Mouse (Mus musculus) hindbrain, embryonic 13.5 days (tissue): ENCODE measurements around the gene Frmd4b. TPM values are rescaled to one million over a fixed set of nuclear protein-coding genes. Genes with fewer than 3 reads are reported as not detected.

Source experiments
- ATAC-seq: fragments of 200-750 bp; cut with Nextera tagmentation; 2 replicates; pipeline ENCODE4 v1.8.0; 2017; ENCODE audit warnings: moderate TSS enrichment; ENCODE audit not compliant: low FRiP score
- H3K27ac ChIP-seq: fragments of 300-500 bp; sonication (generic); 2 replicates; pipeline ENCODE4 v1.5.1; 2015; ENCODE audit warnings: inconsistent platforms, mild to moderate bottlenecking, moderate library complexity
- H3K27me3 ChIP-seq: fragments of 300-500 bp; sonication (generic); 2 replicates; pipeline ENCODE4 v1.6.1; 2015; ENCODE audit warnings: mild to moderate bottlenecking, inconsistent platforms
- H3K36me3 ChIP-seq: fragments of 300-500 bp; sonication (generic); 2 replicates; pipeline ENCODE4 v1.6.1; 2015; ENCODE audit warnings: mild to moderate bottlenecking, inconsistent platforms
- H3K4me1 ChIP-seq: fragments of 300-500 bp; sonication (generic); replicated peaks from 2 replicates; pipeline ENCODE4 v1.6.1; 2015; ENCODE audit warnings: inconsistent platforms
- H3K4me2 ChIP-seq: fragments of 300-500 bp; sonication (generic); 2 replicates; pipeline ENCODE4 v1.6.1; 2015; ENCODE audit warnings: inconsistent platforms, mild to moderate bottlenecking, moderate library complexity
- H3K4me3 ChIP-seq: fragments of 300-500 bp; sonication (generic); 2 replicates; pipeline ENCODE4 v1.5.1; 2015; ENCODE audit warnings: mild to moderate bottlenecking, inconsistent platforms
- H3K9ac ChIP-seq: fragments of 300-500 bp; sonication (generic); 2 replicates; pipeline ENCODE4 v1.6.1; 2015; ENCODE audit warnings: mild to moderate bottlenecking, inconsistent platforms
- H3K9me3 ChIP-seq: fragments of 300-500 bp; sonication (generic); 2 replicates; pipeline ENCODE4 v1.6.1; 2016; ENCODE audit warnings: inconsistent platforms
- WGBS: fragments of 180-500 bp; shearing (Covaris S2); methylation state at CpG from one replicate; pipeline ENCODE4 v1.1.7; 2015; 5-methylcytosine and 5-hydroxymethylcytosine counted together
- polyA plus RNA-seq: library from polyadenylated mRNA; unstranded; fragments of >200 nt; fragmentation: Nextera tagmentation; extraction: Ambion mirVana; gene quantifications from 2 replicates; pipeline ENCODE4 v1.2.1, GENCODE M21; 2015

Frmd4b gene
- polyA plus RNA-seq, 1 experiment from 2014 or later, result 31.4 TPM

DNA sequence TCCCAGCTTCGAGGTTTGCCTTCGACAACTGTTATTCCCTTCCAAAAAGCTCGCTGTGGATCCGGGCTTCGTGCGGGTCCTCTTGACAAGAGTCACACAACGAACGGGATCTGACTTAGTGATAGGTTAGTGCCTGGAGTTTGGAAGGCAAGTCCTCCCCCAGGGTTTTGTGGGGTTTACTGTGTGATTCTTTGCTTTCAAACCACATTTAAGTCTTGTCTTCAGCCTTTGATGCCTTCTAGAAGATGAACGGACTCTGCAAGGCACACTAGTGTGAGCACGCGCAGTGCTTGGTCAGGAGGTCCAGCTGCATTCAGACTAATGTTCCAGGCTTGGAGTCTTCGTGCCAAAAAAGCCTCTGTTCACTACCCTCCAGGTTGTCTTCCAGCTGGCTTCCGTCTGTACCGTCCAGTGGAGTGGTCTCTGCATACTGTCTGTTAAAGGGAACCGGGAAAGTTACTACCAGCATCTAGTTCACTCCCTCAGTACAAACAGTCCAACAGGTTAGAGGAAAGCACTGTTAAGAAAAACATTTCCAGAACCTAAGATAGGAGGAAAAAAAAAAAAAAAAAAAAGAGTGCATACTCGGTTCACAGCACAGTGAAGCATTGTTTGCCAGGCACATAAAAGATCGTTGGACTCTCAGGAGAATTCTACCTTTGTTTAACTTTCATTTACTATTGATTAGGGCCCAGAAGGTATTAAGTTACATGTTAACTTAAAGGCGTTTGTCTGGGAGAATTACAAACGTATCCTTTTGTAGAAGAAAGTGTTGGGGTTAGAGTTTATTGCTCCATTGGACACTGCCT is 329.1 kb downstream of the Frmd4b start:
- Histone ChIP-seq H3K27ac (no peak overlapping the region), H3K27me3 (no peaks in the 10 kb centered on the region), H3K9me3 (no peaks in the 10 kb centered on the region), H3K4me2 (no peak overlapping the region), H3K4me1 (no peaks in the 10 kb centered on the region), H3K36me3 (peaks cover 35% of the 10 kb centered on the region), H3K9ac (no peak overlapping the region), H3K4me3 (no peak overlapping the region)
- no peak for ATAC-seq
- WGBS, result 76% methylated on average over 19 of the region's 19 CpGs

DNA sequence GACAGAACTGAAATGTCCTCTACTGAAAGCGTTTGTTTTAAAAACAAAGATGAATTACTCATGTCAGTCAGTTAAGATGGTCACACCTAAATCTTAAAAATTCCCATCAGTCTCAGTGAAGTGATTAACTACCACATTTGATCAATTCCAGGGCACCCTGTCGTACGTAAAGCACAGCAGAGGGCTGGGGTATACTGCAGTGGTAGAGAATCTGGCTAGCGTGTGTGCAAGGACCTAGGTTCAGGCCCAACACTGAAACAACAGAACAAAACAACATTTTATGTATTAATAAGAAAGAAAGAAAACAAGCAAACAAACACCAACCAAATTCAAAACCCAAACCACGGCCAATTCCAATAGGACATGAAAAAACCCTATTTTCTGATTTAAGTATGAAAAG is 331.0 kb downstream of the Frmd4b start:
- Histone ChIP-seq H3K27me3 (no peaks in the 10 kb centered on the region), H3K9ac (no peak overlapping the region), H3K27ac (no peak overlapping the region), H3K9me3 (no peaks in the 10 kb centered on the region), H3K36me3 (peaks cover 16% of the 10 kb centered on the region), H3K4me2 (no peak overlapping the region), H3K4me1 (no peaks in the 10 kb centered on the region), H3K4me3 (no peak overlapping the region)
- no peak for ATAC-seq
- 91% methylated on average over 5 of the region's 5 CpGs for WGBS

DNA sequence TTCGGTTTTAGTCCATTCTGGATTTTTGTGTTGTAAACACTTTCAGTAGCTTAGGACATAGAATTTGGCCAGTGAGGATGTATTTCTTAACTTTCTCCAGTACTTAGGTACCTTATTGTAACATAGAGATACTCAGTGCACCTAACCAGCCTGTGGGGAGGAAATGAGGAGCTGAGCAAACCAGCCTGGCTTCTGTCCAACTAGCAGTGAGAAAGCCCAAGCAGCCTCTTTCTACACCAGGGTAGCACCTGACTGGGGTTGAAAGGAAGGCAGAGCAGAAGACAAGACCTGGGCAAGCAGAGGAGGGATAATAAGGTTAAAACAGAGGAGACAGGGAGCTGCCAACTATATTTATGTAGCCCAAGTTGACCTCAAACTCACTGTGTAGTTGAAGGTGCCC is 333.7 kb downstream of the Frmd4b start:
- Histone ChIP-seq H3K9ac (no peak overlapping the region), H3K9me3 (no peaks in the 10 kb centered on the region), H3K27ac (no peak overlapping the region), H3K4me3 (no peak overlapping the region), H3K27me3 (no peaks in the 10 kb centered on the region), H3K36me3 (peaks cover 14% of the 10 kb centered on the region), H3K4me1 (no peaks in the 10 kb centered on the region), H3K4me2 (no peak overlapping the region)
- ATAC-seq, result no peak
- 98% methylated on average over 1 of the region's 1 CpGs for WGBS

DNA sequence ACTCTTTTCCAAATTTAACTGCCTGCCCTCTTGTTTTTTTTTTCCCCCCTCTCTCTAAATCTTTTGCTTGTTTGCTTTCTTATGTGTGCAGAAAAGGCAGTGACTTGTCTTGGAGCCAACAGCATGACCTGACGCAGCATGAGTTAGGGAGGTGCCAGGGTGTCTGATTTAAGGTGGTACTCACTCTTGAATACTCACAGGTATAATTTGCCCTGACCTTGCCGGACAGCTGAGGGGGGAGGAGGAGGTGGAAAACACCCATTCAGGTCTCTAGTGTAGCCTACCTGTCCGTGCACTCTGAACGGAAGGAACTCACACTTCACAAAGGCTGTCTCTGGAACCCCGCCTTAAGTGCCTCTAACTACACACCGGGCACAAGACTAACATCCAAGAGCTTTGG is 338.5 kb downstream of the Frmd4b start:
- WGBS, result 49% methylated on average over 6 of the region's 6 CpGs
- H3K4me3 ChIP-seq, result no peak overlapping the region

DNA sequence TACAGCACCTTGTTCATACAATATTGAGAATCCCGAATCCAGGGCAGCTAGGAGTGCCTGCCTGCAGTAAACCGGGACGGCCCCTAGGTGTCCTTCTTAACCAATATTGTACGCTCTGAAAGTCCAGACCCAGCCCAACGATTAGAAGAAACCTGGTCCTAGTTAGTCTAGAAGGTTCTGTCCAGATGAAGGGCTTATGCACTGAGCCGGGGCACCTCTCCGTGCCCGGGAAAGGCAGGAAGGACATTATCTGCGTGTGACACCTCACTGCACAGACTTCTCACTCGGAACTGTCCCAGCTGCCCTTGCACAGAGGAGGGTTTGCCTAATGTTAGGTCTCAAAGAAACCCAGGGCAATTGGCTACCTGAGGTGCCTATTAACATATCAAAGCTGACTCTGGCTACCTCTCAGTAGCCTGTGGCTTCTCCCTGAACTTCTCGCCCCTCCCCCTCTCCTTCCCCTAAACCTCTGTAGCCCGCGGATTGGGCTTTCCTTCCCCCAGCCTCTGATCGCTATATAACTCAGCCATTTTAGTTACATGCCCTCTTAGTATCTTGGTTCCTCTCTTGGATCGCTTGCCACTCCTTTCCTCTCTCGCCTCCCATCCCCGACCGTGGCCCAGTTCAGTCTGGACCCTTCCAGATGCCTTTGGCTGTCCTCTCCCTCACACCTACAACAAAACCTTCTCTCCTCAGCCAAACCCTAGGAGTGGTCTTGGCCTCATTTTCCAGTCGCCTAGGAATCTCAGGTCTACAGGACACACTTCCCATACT is 339.1 kb downstream of the Frmd4b start:
- H3K4me2 ChIP-seq, result peak overlapping the region; percentile 43
- peaks cover 26% of the 10 kb centered on the region for H3K4me1 ChIP-seq
- H3K9ac ChIP-seq, result 0 out of 2 replicates have a peak overlapping the region, but pooled peaks have one; percentile 16
- no peaks in the 10 kb centered on the region for H3K9me3 ChIP-seq
- no peaks in the 10 kb centered on the region for H3K36me3 ChIP-seq
- WGBS, result 3% methylated on average over 19 of the region's 19 CpGs
- no peak overlapping the region for H3K27ac ChIP-seq
- H3K4me3 ChIP-seq, result peak overlapping the region; percentile 12
- no peaks in the 10 kb centered on the region for H3K27me3 ChIP-seq
- ATAC-seq, result peak; percentile 71

More for the DNA sequence above, 338.5 kb downstream of the Frmd4b start:
- Histone ChIP-seq H3K36me3 (no peaks in the 10 kb centered on the region), H3K4me2 (no peak overlapping the region), H3K27me3 (no peaks in the 10 kb centered on the region), H3K9me3 (no peaks in the 10 kb centered on the region), H3K9ac (no peak overlapping the region), H3K4me1 (peaks cover 26% of the 10 kb centered on the region), H3K27ac (no peak overlapping the region)
- ATAC-seq, result no peak

GRCm38 (mm10) chr6:97276890-97277497 is 340.3 kb downstream of the Frmd4b start:
- peaks cover 26% of the 10 kb centered on the region for H3K4me1 ChIP-seq
- ATAC-seq, result no peak
- no peak overlapping the region for H3K27ac ChIP-seq
- no peaks in the 10 kb centered on the region for H3K36me3 ChIP-seq
- H3K4me2 ChIP-seq, result no peak overlapping the region
- no peak overlapping the region for H3K9ac ChIP-seq
- H3K9me3 ChIP-seq, result no peaks in the 10 kb centered on the region
- no peaks in the 10 kb centered on the region for H3K27me3 ChIP-seq
- H3K4me3 ChIP-seq, result no peak overlapping the region
- 67% methylated on average over 5 of the region's 5 CpGs for WGBS

DNA sequence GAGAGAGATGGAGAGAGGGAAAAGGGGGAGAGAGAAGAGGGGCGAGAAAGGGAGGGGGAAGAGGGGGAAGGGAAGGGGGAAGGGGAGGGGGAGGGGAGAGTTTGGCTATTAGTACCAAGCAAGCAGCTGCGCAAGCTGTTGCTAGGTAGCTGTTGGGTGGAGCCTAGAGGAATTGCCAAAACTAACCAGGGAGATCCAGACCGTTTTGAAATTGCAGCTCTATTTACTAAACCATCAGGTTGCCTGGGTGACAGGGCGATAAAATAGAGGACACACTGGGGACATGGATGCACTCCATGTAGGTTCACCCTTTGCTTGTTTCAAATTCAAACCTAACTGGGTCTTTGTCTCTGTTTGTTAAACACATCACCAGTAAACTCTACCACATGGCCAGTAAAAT is 341.0 kb downstream of the Frmd4b start:
- Histone ChIP-seq H3K9ac (no peak overlapping the region), H3K27ac (no peak overlapping the region), H3K4me3 (no peak overlapping the region), H3K9me3 (no peaks in the 10 kb centered on the region), H3K4me2 (peak overlapping the region; percentile 23), H3K36me3 (no peaks in the 10 kb centered on the region), H3K27me3 (no peaks in the 10 kb centered on the region), H3K4me1 (peaks cover 26% of the 10 kb centered on the region)
- 18% methylated on average over 4 of the region's 4 CpGs for WGBS
- peak; percentile 38; the same call in 1 of the 2 replicates for ATAC-seq

GRCm38 (mm10) chr6:97275760-97276159 is 341.6 kb downstream of the Frmd4b start:
- Histone ChIP-seq H3K4me1 (peaks cover 26% of the 10 kb centered on the region), H3K4me3 (no peak overlapping the region), H3K9ac (no peak overlapping the region), H3K27me3 (no peaks in the 10 kb centered on the region), H3K4me2 (peak overlapping the region; percentile 23), H3K27ac (no peak overlapping the region), H3K36me3 (no peaks in the 10 kb centered on the region), H3K9me3 (no peaks in the 10 kb centered on the region)
- ATAC-seq, result no peak
- 55% methylated on average over 4 of the region's 4 CpGs for WGBS

DNA sequence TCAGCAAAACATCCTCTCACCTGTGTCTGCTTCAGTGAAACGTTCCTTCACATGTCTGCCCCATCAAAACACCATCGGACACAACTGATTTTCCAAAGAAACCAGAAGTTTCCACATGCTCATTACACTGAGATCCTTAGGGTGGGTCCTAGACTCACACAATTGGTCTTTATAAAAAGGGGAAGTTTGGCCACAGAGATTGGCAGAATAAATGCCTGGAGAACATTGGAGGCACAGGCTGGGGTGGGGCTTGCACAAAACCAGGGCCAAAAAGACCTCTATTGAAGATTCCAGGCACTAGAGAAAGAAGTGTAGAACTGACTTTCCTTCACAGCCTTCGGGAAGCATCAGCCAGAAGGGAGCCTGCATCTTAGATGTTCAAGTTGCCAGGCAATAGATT is 343.6 kb downstream of the Frmd4b start:
- H3K4me2 ChIP-seq, result no peak overlapping the region
- 84% methylated on average over 3 of the region's 3 CpGs for WGBS
- no peak overlapping the region for H3K4me3 ChIP-seq
- no peak for ATAC-seq
- peaks cover 26% of the 10 kb centered on the region for H3K4me1 ChIP-seq
- no peak overlapping the region for H3K9ac ChIP-seq
- no peaks in the 10 kb centered on the region for H3K36me3 ChIP-seq
- H3K9me3 ChIP-seq, result no peaks in the 10 kb centered on the region
- no peak overlapping the region for H3K27ac ChIP-seq
- no peaks in the 10 kb centered on the region for H3K27me3 ChIP-seq

DNA sequence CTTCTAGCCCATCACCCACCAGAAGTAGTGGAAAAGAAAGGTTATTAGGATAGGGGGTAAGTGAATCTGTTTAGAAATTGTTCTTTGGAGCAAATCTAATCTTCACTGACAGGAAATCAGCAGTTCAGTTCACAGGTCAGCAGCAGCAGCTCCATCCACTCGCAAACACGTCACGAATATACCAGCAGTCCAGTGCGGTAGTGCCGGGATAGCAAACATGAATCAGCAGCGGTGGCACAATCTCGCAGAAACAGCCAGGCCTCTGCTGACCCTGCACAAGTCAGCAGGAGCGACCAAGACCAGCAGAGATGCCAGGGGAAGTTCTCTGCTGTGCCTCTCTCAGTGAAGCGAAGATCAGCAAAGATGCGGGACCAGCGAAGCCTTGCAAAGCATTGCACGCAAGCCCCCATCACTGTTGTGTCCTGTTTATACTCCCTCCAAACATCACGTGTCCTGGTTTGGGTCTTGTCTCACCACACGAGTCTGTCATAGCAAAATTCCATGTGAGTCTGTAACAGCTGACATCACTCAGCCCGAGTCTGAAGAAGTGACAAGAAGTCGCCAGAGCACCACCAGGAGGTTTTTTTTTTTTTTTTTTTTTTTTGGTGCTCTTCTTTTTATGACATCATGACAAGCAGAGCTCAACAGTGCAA is 344.2 kb downstream of the Frmd4b start:
- 88% methylated on average over 16 of the region's 16 CpGs for WGBS
- Histone ChIP-seq H3K36me3 (no peaks in the 10 kb centered on the region), H3K4me3 (no peak overlapping the region), H3K27me3 (no peaks in the 10 kb centered on the region), H3K9me3 (no peaks in the 10 kb centered on the region), H3K4me2 (no peak overlapping the region), H3K27ac (no peak overlapping the region), H3K9ac (no peak overlapping the region), H3K4me1 (peaks cover 22% of the 10 kb centered on the region)
- ATAC-seq, result no peak

- no peaks in the 10 kb centered on the region for H3K36me3 ChIP-seq
- 65% methylated on average over 2 of the region's 2 CpGs for WGBS
- H3K4me1 ChIP-seq, result peaks cover 19% of the 10 kb centered on the region
- no peak overlapping the region for H3K4me3 ChIP-seq
- no peak overlapping the region for H3K27ac ChIP-seq
- no peak for ATAC-seq
- no peaks in the 10 kb centered on the region for H3K9me3 ChIP-seq
- H3K4me2 ChIP-seq, result no peak overlapping the region
- H3K9ac ChIP-seq, result no peak overlapping the region
- H3K27me3 ChIP-seq, result no peaks in the 10 kb centered on the region
Measured at GRCm38 (mm10) chr6:97272349-97272748, 345.0 kb downstream of the Frmd4b start.

- no peak overlapping the region for H3K4me3 ChIP-seq
- no peaks in the 10 kb centered on the region for H3K9me3 ChIP-seq
- H3K27ac ChIP-seq, result no peak overlapping the region
- 79% methylated on average over 11 of the region's 11 CpGs for WGBS
- H3K9ac ChIP-seq, result no peak overlapping the region
- H3K27me3 ChIP-seq, result no peaks in the 10 kb centered on the region
- ATAC-seq, result no peak
- H3K4me1 ChIP-seq, result no peaks in the 10 kb centered on the region
- H3K4me2 ChIP-seq, result no peak overlapping the region
- H3K36me3 ChIP-seq, result no peaks in the 10 kb centered on the region
Measured at GRCm38 (mm10) chr6:97269596-97269995, 347.7 kb downstream of the Frmd4b start.
